Mouse (Mus musculus) hematopoietic stem cell, adult 5-6 weeks (primary cell): ENCODE results near the gene Gm10197. TPM values are rescaled to one million over a fixed set of nuclear protein-coding genes. Genes with fewer than 3 reads are reported as not detected.
A peak's percentile ranks its signal among the peaks of the same experiment; 100 is the strongest.

Source experiments
- ATAC-seq, 2 experiments: fragments of 125-278 bp in 1 of 2; replicated peaks in 1 of 2; 2 replicates each; pipeline ENCODE4 v1.8.0; 2016 to 2017; ENCODE audit warnings: inconsistent platforms in 2 of 2, mild to moderate bottlenecking in 2 of 2, moderate number of reproducible peaks in 2 of 2, low read depth in 1 of 2, moderate TSS enrichment in 1 of 2; ENCODE audit not compliant: low FRiP score in 2 of 2, poor library complexity in 2 of 2, severe bottlenecking in 2 of 2, insufficient read depth in 1 of 2, low TSS enrichment in 1 of 2
- total RNA-seq: library from RNA; stranded (forward); fragments of 172-1452, 232-1000 nt; gene quantifications from 2 replicates; pipeline ENCODE4 v1.2.3, GENCODE M21; 2017

Gm10197 gene
- total RNA-seq, 1 experiment from 2014 or later, result not detected

- peak; percentile 71 to 75 for ATAC-seq
Observed at GRCm38 (mm10) chr19:53369469-53370043, 2.0 kb downstream of the Gm10197 start.

- ATAC-seq, result no peak
Observed at GRCm38 (mm10) chr19:53366881-53367280, 4.7 kb downstream of the Gm10197 start.

DNA sequence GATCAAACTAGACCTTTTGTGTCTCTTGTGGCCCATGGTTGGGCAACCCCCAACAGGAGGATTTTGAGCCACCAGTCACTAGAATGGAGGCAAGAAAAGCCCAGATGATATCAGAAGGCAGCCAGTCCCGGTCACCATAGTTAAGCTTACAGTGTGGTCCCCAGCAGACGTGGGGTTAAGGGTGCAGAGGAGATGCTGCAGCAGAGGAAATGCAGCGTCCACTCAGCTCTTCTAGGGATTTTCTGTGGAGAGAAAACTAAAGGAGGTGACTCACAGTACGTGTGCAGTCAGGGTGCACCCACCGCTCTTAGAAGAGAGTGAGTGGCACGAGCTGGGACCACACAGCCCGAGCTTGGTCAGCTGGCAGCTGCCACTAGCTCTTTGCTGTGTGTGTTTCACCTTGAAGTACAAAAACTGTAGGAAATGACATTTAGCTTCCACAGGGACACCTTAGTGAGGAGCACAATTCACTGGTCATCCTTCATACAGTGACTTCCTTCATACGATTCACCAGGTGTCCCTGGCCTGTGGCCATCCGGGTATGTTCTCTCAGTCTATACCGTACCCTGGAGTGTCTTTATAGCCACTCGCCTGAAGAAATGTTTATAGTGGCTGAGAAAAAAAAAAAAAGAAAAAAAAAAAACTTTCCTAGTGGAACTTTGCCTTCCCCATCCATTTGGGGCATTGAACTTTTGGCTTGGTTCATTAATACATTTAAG is 5.3 kb downstream of the Gm10197 start:
- ATAC-seq, result no peak

DNA sequence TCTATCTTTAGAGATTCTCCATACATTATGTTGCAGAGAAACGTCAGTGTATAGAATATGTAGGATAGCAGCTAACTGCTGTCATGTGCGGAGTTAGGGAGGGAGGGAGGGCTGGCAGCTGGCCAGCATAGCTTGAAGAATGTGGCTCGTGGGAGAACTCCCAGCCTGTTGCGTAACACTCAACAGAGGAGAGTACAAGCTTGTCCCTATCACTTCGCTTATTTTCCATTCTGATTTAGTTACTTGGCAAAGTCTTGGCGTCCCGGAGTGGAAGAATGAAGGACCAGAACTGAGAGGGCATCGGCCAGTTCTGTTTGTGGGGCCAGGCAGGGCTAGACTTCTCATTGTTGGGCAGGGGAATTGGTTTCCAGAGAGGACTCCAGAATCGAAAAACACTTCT is 6.6 kb downstream of the Gm10197 start:
- ATAC-seq, result no peak

DNA sequence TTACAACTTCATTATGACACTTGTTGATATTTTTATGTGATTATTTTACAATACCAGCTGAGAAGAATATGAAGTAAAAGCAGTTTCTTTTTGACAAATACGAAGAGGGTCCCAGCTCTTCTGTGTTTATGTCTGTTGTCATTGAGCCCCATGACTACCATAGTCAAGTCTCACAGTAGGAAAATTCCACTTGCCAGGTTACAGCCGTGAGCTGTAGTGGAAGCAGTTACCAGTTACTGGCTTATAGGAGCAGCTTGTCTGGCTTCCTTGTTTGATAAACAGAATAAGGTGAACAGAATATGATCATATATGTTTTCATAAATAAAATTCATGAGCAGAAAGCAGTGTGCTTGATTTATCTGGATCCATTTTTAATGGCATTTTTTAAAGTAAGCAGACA is 7.0 kb downstream of the Gm10197 start:
- ATAC-seq, result no peak

DNA sequence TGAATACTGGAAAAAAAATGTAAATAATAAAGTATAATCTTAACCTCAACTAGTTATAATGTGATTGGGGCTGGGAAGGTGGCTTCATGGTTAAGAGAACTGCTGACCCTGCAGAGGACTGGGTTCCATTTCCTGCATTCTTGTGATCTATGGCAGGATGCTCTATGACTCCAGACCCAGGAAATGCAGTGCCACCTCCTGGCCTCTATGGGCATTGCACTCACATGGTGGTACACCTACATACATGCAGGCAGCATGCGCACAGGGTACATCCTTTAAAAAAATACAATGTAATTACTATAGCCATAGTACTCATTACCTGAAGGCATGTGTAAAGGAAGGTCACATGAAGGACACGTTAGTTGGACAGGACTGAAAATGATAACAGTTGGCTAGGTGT is 8.6 kb downstream of the Gm10197 start:
- ATAC-seq, result no peak

GRCm38 (mm10) chr19:53360265-53360958 is 11.2 kb downstream of the Gm10197 start:
- no peak for ATAC-seq

GRCm38 (mm10) chr19:53359160-53360033 is 12.2 kb downstream of the Gm10197 start:
- no peak for ATAC-seq

DNA sequence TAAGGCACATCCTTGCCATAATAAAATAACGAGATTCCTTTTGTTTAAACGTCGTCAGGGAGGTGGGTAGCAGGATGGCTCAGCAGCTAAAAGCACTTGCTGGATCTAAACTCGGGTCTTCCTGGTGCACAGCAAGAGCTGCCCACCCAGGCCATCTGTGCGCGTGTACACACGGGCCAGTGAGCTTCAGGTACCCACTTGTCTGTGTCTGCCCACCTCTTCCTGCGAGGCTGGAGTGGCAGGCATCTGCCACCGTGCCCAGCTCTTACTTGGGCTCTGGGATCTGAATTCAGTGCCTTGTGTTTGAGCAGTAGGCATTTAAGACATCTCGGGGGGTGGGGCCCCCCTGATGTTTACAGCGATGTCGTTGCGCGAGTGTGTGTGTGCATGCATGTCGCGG is 16.5 kb downstream of the Gm10197 start:
- no peak for ATAC-seq

DNA sequence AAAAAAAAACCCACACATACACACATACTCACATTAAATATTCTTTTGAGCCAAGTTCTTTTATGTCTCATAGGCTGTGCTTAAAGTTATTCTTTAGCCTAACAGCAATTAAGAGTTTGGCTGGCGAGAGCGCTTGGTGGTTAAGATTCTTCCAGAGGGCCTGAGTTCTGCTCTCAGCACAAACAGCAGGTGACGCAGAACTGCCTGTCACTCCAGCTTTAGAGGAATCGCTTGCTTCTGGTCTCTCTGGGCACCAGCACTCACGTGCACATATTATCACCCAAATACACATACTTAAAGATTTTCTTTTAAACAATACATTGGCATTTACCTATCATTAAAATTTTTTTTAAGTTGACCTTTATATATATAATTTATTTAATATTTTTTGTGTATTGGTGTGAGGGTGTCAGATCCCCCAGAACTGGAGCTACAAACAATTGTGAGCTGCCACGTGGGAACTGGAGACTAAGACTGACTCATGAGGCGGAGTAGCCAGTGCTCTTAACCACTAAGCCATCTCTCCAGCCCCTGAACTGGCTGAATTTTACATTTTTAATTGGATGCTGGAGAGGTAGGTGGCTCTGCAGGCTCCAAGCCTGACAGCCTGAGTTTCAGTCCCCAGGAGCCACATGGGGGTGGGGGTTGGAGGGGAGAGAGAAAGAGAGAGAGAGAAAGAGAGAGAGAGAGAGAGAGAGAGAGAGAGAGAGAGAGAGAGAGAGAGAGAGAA is 17.1 kb downstream of the Gm10197 start:
- ATAC-seq, result no peak

DNA sequence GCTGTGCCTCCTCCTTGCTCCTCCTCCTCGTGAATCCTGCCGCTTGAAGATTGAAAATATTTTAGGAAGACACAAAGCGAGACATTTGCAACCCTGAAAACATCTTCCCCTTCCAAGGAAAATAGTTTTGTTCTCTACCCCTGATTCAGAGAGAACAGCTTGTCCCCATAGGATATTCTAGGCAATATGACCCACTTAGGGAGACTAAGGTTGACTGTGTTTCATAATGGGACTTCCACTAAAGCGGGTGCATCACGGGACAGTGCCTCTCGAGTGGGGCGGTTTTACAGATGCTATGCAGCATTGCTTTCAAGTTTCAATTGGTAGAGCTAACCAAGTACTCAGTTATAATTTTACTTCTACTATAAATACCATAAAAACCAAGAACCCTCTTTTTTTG is 17.7 kb downstream of the Gm10197 start:
- ATAC-seq, result no peak

DNA sequence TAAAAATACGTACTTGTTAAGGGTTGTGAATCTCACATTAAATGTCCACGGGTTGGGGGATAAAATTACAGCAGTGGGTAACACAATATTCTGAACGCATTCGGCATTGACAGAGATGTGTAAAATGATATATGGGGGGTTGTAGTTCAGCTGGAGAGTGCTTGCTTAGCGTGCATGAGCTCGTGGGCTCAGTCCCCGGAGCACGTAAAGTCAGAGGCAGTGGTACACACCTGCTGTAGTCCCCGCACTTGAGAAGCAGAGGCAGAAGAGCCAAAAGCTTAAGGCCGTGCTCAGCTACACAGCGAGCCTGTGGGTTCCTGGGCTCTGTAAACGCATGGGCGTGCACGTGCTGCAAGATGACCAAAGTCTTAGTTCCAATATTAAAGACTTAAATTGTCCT is 25.8 kb downstream of the Gm10197 start:
- no peak for ATAC-seq

- ATAC-seq, result no peak
Observed at GRCm38 (mm10) chr19:53344062-53344461, 27.5 kb downstream of the Gm10197 start.

DNA sequence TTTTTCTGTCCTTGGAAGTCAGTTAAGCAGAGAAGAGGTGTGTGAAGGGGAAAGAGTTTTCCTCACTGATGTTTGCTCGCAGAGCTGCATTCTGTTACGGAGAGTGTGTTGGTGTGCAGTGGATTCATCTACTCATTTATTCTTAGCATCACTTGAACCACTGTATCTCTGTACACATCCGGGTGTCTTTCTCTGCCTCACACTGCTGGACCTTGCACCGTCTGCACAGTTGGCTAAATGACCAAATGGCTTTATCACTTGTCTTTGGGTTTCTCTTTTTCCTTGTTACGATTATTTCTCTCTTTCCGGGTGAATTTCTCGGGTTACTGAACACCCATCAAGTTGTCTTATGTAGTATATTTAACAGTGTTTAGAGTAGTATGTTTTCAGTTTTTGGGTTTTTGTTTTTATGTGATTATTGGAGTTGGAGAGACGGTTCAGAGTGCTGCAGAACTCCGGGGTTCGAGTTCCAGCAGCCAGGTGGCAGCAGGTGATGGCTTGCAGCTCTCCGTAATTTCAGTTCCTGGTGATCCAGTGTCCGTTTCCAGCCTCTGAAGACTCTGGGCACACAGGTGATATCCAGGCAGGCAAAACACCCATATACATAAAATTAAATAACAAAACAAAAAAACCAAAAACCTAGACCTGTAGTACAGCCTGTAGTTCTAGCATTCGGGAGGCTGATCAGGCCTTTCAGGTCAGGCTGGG is 28.2 kb downstream of the Gm10197 start:
- ATAC-seq, result no peak

- ATAC-seq, result no peak
Observed at GRCm38 (mm10) chr19:53340423-53340822, 31.1 kb downstream of the Gm10197 start.

- ATAC-seq, result no peak
Observed at GRCm38 (mm10) chr19:53335241-53335640, 36.3 kb downstream of the Gm10197 start.

DNA sequence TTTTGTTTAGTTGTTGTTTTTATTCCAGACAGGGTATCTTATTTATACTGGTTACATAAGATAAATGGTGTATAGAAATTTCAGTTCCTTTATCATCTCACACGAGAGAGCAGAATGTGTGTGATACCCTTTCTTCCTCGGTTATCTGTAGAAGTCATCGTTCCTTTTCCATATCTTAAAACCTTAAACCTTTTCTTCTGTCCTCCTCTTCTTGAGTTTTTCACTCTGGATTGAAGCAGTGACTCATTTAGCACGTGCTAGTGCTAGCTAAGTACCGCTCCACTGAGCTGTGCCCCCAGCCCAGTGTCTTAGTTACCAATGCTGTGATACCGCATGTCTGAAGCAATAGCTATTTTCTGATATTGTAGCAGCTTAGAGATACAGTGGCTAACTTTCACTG is 37.8 kb downstream of the Gm10197 start:
- ATAC-seq, result no peak
